Mouse (Mus musculus) midbrain, embryonic 14.5 days (tissue): ENCODE results near the gene Eva1c. TPM values are rescaled to one million over a fixed set of nuclear protein-coding genes. Genes with fewer than 3 reads are reported as not detected.

Source experiments
- ATAC-seq: fragments of 200-750 bp; cut with Nextera tagmentation; 2 replicates; pipeline ENCODE4 v1.8.0; 2017; ENCODE audit warnings: moderate number of reproducible peaks, moderate library complexity; ENCODE audit not compliant: low FRiP score, low TSS enrichment
- DNase-seq: peaks from one replicate; pipeline ENCODE4 v3.0.0-alpha.2; 2015
- H3K27ac ChIP-seq: fragments of 300-500 bp; sonication (generic); replicated peaks from 2 replicates; pipeline ENCODE4 v1.5.1; 2014; ENCODE audit warnings: mild to moderate bottlenecking, low read depth, low read length, moderate library complexity
- H3K27me3 ChIP-seq: fragments of 300-500 bp; sonication (generic); 2 replicates; pipeline ENCODE4 v1.6.1; 2014; ENCODE audit warnings: low read length, control low read depth, mixed read lengths; ENCODE audit not compliant: control insufficient read depth, insufficient read depth
- H3K36me3 ChIP-seq: fragments of 300-500 bp; sonication (generic); 2 replicates; pipeline ENCODE4 v1.6.1; 2014; ENCODE audit warnings: low read length, control low read depth; ENCODE audit not compliant: control insufficient read depth, insufficient read depth
- H3K4me1 ChIP-seq: fragments of 300-500 bp; sonication (generic); 2 replicates; pipeline ENCODE4 v1.6.1; 2014; ENCODE audit warnings: mild to moderate bottlenecking, antibody characterized with exemption, low read length, control low read depth; ENCODE audit not compliant: control insufficient read depth, insufficient read depth
- H3K4me2 ChIP-seq: fragments of 300-500 bp; sonication (generic); 2 replicates; pipeline ENCODE4 v1.6.1; 2014; ENCODE audit warnings: mild to moderate bottlenecking, low read length, moderate library complexity
- H3K4me3 ChIP-seq: fragments of 300-500 bp; sonication (generic); replicated peaks from 2 replicates; pipeline ENCODE4 v1.5.1; 2014; ENCODE audit warnings: low read depth, low read length
- H3K9ac ChIP-seq: fragments of 300-500 bp; sonication (generic); replicated peaks from 2 replicates; pipeline ENCODE4 v1.6.1; 2014; ENCODE audit warnings: mild to moderate bottlenecking, low read length, moderate library complexity
- H3K9me3 ChIP-seq: fragments of 300-500 bp; sonication (generic); 2 replicates; pipeline ENCODE4 v1.6.1; 2016; ENCODE audit warnings: low read length, control low read depth, mixed read lengths; ENCODE audit not compliant: control insufficient read depth
- WGBS: fragments of 180-500 bp; shearing (Covaris S2); extraction: QIAGEN DNeasy Blood & Tissue Kit; methylation state at CpG from one replicate; pipeline ENCODE4 v1.1.7; 2014; 5-methylcytosine and 5-hydroxymethylcytosine counted together
- polyA plus RNA-seq: library from polyadenylated mRNA; unstranded; fragments of >200 nt; fragmentation: Nextera tagmentation; extraction: Ambion mirVana; gene quantifications from 2 replicates; pipeline ENCODE4 v1.2.1, GENCODE M21; 2014

Eva1c gene
- polyA plus RNA-seq, 1 experiment from 2014 or later: 2.4 TPM

GRCm38 (mm10) chr16:90903300-90903699 is 76.8 kb downstream of the Eva1c start:
- Histone ChIP-seq H3K4me1 (no peaks in the 10 kb centered on the region), H3K9me3 (no peaks in the 10 kb centered on the region), H3K27ac (no peak overlapping the region), H3K36me3 (no peaks in the 10 kb centered on the region), H3K9ac (no peak overlapping the region), H3K4me3 (no peak overlapping the region), H3K4me2 (no peak overlapping the region), H3K27me3 (no peaks in the 10 kb centered on the region)
- 32% methylated on average over 5 of the region's 5 CpGs for WGBS
- DNase-seq (no peak), ATAC-seq (no peak)

GRCm38 (mm10) chr16:90907250-90907649 is 80.7 kb downstream of the Eva1c start:
- Histone ChIP-seq H3K4me3 (no peak overlapping the region), H3K27me3 (no peaks in the 10 kb centered on the region), H3K4me2 (no peak overlapping the region), H3K9ac (no peak overlapping the region), H3K9me3 (no peaks in the 10 kb centered on the region), H3K36me3 (no peaks in the 10 kb centered on the region), H3K27ac (no peak overlapping the region), H3K4me1 (no peaks in the 10 kb centered on the region)
- ATAC-seq (no peak), DNase-seq (no peak)
- WGBS: 67% methylated on average over 7 of the region's 7 CpGs

- Histone ChIP-seq H3K9ac (no peak overlapping the region), H3K36me3 (no peaks in the 10 kb centered on the region), H3K4me3 (no peak overlapping the region), H3K9me3 (no peaks in the 10 kb centered on the region), H3K4me2 (no peak overlapping the region), H3K4me1 (no peaks in the 10 kb centered on the region), H3K27ac (no peak overlapping the region), H3K27me3 (no peaks in the 10 kb centered on the region)
- no peak for DNase-seq
- ATAC-seq: no peak
- 81% methylated on average over 17 of the region's 17 CpGs for WGBS
These were observed 84.5 kb downstream of the Eva1c start for GRCm38 (mm10) chr16:90910855-90911533.

- H3K27me3 ChIP-seq: no peaks in the 10 kb centered on the region
- no peaks in the 10 kb centered on the region for H3K9me3 ChIP-seq
- ATAC-seq (no peak), DNase-seq (no peak)
- H3K4me3 ChIP-seq: no peak overlapping the region
- H3K27ac ChIP-seq: no peak overlapping the region
- H3K36me3 ChIP-seq: no peaks in the 10 kb centered on the region
- H3K4me1 ChIP-seq: no peaks in the 10 kb centered on the region
- no peak overlapping the region for H3K4me2 ChIP-seq
- WGBS: 91% methylated on average over 13 of the region's 13 CpGs
- H3K9ac ChIP-seq: no peak overlapping the region
These were observed 85.2 kb downstream of the Eva1c start for GRCm38 (mm10) chr16:90911766-90912165.

GRCm38 (mm10) chr16:90916040-90916481 is 89.5 kb downstream of the Eva1c start:
- no peaks in the 10 kb centered on the region for H3K9me3 ChIP-seq
- WGBS: 32% methylated on average over 12 of the region's 12 CpGs
- H3K9ac ChIP-seq: no peak overlapping the region
- no peaks in the 10 kb centered on the region for H3K36me3 ChIP-seq
- H3K27ac ChIP-seq: no peak overlapping the region
- H3K4me2 ChIP-seq: no peak overlapping the region
- H3K27me3 ChIP-seq: no peaks in the 10 kb centered on the region
- no peak overlapping the region for H3K4me3 ChIP-seq
- no peaks in the 10 kb centered on the region for H3K4me1 ChIP-seq
- DNase-seq (no peak), ATAC-seq (no peak)

- DNase-seq (no peak), ATAC-seq (no peak)
- H3K4me2 ChIP-seq: no peak overlapping the region
- no peaks in the 10 kb centered on the region for H3K4me1 ChIP-seq
- no peaks in the 10 kb centered on the region for H3K27me3 ChIP-seq
- H3K9ac ChIP-seq: no peak overlapping the region
- H3K27ac ChIP-seq: no peak overlapping the region
- H3K36me3 ChIP-seq: no peaks in the 10 kb centered on the region
- H3K9me3 ChIP-seq: no peaks in the 10 kb centered on the region
- H3K4me3 ChIP-seq: no peak overlapping the region
- WGBS: 74% methylated on average over 8 of the region's 8 CpGs
These were observed 90.6 kb downstream of the Eva1c start for GRCm38 (mm10) chr16:90917156-90917555.

GRCm38 (mm10) chr16:90921471-90922159 is 95.1 kb downstream of the Eva1c start:
- ATAC-seq (no peak), DNase-seq (no peak)
- Histone ChIP-seq H3K27me3 (no peaks in the 10 kb centered on the region), H3K9me3 (no peaks in the 10 kb centered on the region), H3K4me1 (no peaks in the 10 kb centered on the region), H3K4me3 (no peak overlapping the region), H3K4me2 (no peak overlapping the region), H3K9ac (no peak overlapping the region), H3K27ac (no peak overlapping the region), H3K36me3 (peaks cover 8% of the 10 kb centered on the region; the same call in 1 of the 2 replicates)
- WGBS: 54% methylated on average over 10 of the region's 10 CpGs

- H3K4me3 ChIP-seq: no peak overlapping the region
- no peaks in the 10 kb centered on the region for H3K4me1 ChIP-seq
- WGBS: 92% methylated on average over 13 of the region's 13 CpGs
- no peak overlapping the region for H3K9ac ChIP-seq
- no peak overlapping the region for H3K27ac ChIP-seq
- no peak overlapping the region for H3K4me2 ChIP-seq
- H3K27me3 ChIP-seq: no peaks in the 10 kb centered on the region
- peaks cover 18% of the 10 kb centered on the region; the same call in 1 of the 2 replicates for H3K36me3 ChIP-seq
- no peaks in the 10 kb centered on the region for H3K9me3 ChIP-seq
- DNase-seq: no peak
- no peak for ATAC-seq
These were observed 98.3 kb downstream of the Eva1c start for GRCm38 (mm10) chr16:90924606-90925370.
